Mouse (Mus musculus): ENCODE measurements at regions not wholly inside any gene's neighbourhood (a gene's known extent, or its start where the extent isn't known, plus 50 kb on each side); places are given as distances from the start of the nearest gene placed in this dataset.

GRCm38 (mm10) chr3:76014766-76015165 is 58.0 kb upstream of the Golim4 start:
- intact Hi-C loops (cut with DNase I) = no loop called here

GRCm38 (mm10) chr3:76008564-76009183 is 51.9 kb upstream of the Golim4 start:
- DNase-seq = peak; percentile 5
- intact Hi-C loops (cut with DNase I) = loop anchor here (10.0 kb wide), 1 partner anchor 794 kb away; no protein-coding TSS in a partner anchor

More at GRCm38 (mm10) chr3:76014766-76015165, 58.0 kb upstream of the Golim4 start:
- DNase-seq = no peak
